Mouse (Mus musculus) urinary bladder, adult 18-20 months (tissue): ENCODE data around the gene Zfp969.
"Not testable (repeated sequence)": the region's sequence is repeated elsewhere in the genome, so short reads cannot be mapped to it uniquely, and the experiment has no call there.

ENCODE experiments used
- DNase-seq, 2 experiments: peaks; one replicate each; pipeline ENCODE4 v3.0.0; 2022; ENCODE audit warnings: low spot score in 2 of 2, mixed read lengths in 2 of 2

Zfp969 gene

GRCm38 (mm10) chr2:175703546-175703945, at the start of gene Zfp969:
Zfp969 (minus strand) TSS chr2:175703646.
- DNase-seq, result not testable (repeated sequence)

GRCm38 (mm10) chr2:175741237-175741636, 37.8 kb upstream of the Zfp969 start, which contains the start of gene Gm2007:
Gm2007 (plus strand) TSS chr2:175741537.
- not testable (repeated sequence) for DNase-seq

- DNase-seq, result not testable (repeated sequence)
Observed at GRCm38 (mm10) chr2:175643678-175644077, 59.8 kb downstream of the Zfp969 start, which contains the start of gene Gm11007. Gm11007 (plus strand) TSS chr2:175643978.
